18 mouse cellular contexts compared by ENCODE assay signal in genomic region chr10:89656366-89656765, GRCm38 (mm10). TPM values are rescaled to one million over a fixed set of nuclear protein-coding genes. Genes with fewer than 3 reads are reported as not detected.
A peak's percentile ranks its signal among the peaks of the same experiment; 100 is the strongest.
DNase-seq lines count a peak whose midpoint lies in the region; ATAC-seq and TF ChIP-seq lines count a peak whose summit lies in the region.
"Had no signal": no experiment of that assay in that cellular context is flagged by ENCODE, and none has a peak within 500 bp of the region (broad histone marks: within the 10 kb centered on the region; RNA-seq: fewer than 3 reads in every experiment).

No protein-coding gene starts in this region.

- no peaks in the 10 kb centered on the region for H3K9me3 ChIP-seq in kidney, embryonic 15.5 days (replicated peaks)
- H3K9me3 ChIP-seq in midbrain, embryonic 10.5 days (replicated peaks): no peaks in the 10 kb centered on the region
- H3K9me3 ChIP-seq: embryonic facial prominence, embryonic 13.5 days; forebrain, embryonic 13.5 days; neural tube, embryonic 13.5 days had no signal

- no peak for TF ChIP-seq POLR2A in thymus, adult 2 months (IDR thresholded peaks at IDR 0.05; ENCODE audit: control insufficient read depth, extremely low read depth, insufficient read depth, low read length, poor library complexity)

- H3K36me3 ChIP-seq in kidney, embryonic 15.5 days: peaks cover 77% of the 10 kb centered on the region
- H3K36me3 ChIP-seq in midbrain, embryonic 10.5 days: peaks cover 90% of the 10 kb centered on the region
- peaks cover 44% of the 10 kb centered on the region for H3K36me3 ChIP-seq in thymus, adult 2 months (ENCODE audit: control insufficient read depth, insufficient read depth, low read length)

- 92% methylated on average over 5 of the region's 5 CpGs for WGBS in kidney, embryonic 15.5 days
- WGBS in midbrain, embryonic 10.5 days: 92% methylated on average over 5 of the region's 5 CpGs
- 91% methylated on average over 5 of the region's 5 CpGs for WGBS in thymus, adult 2 months

- DNase-seq in adrenal gland, postnatal 25 days: peak; percentile 37
- no peak for DNase-seq in adrenal gland, adult 2 months
- peak; percentile 15 for DNase-seq in kidney, postnatal 10 days
- DNase-seq in cerebellum, adult 11 months: peak; percentile 52
- peak; percentile 69 to 77 for DNase-seq in cerebellum, postnatal 36 days
- no peak for DNase-seq in midbrain, embryonic 10.5 days (ENCODE audit: low spot score)
- no peak for DNase-seq in thymus, adult 2 months
- DNase-seq: lung, embryonic 14.5 days; retina, postnatal 1 day; thymus, adult 18-20 months had no signal

- no peak overlapping the region for H3K9ac ChIP-seq in kidney, embryonic 15.5 days
- H3K9ac ChIP-seq: embryonic facial prominence, embryonic 13.5 days; forebrain, embryonic 13.5 days; lung, embryonic 14.5 days; neural tube, embryonic 13.5 days had no signal

- H3K4me2 ChIP-seq in kidney, embryonic 15.5 days: no peak overlapping the region
- H3K4me2 ChIP-seq: embryonic facial prominence, embryonic 13.5 days; forebrain, embryonic 13.5 days; lung, embryonic 14.5 days; neural tube, embryonic 13.5 days had no signal

- no peak overlapping the region for H3K27ac ChIP-seq in kidney, embryonic 15.5 days
- no peak overlapping the region for H3K27ac ChIP-seq in midbrain, embryonic 10.5 days (replicated peaks)
- no peak overlapping the region for H3K27ac ChIP-seq in thymus, adult 2 months (ENCODE audit: control insufficient read depth, insufficient read depth, low read length)
- H3K27ac ChIP-seq: embryonic facial prominence, embryonic 13.5 days; forebrain, embryonic 13.5 days; left cerebral cortex, adult 2 months; neural tube, embryonic 13.5 days had no signal

- no peak for TF ChIP-seq CTCF in thymus, adult 2 months (IDR thresholded peaks at IDR 0.05; ENCODE audit: borderline replicate concordance, control insufficient read depth, extremely low read depth, insufficient read depth, low read length, poor library complexity)

- H3K4me3 ChIP-seq in kidney, embryonic 15.5 days (replicated peaks): no peak overlapping the region
- H3K4me3 ChIP-seq in midbrain, embryonic 10.5 days: no peak overlapping the region
- no peak overlapping the region for H3K4me3 ChIP-seq in thymus, adult 2 months (ENCODE audit: control insufficient read depth, insufficient read depth, low read length)
- H3K4me3 ChIP-seq: embryonic facial prominence, embryonic 13.5 days; forebrain, embryonic 13.5 days; left cerebral cortex, adult 2 months; neural tube, embryonic 13.5 days had no signal

- H3K4me1 ChIP-seq in kidney, embryonic 15.5 days: no peaks in the 10 kb centered on the region
- H3K4me1 ChIP-seq in midbrain, embryonic 10.5 days: no peaks in the 10 kb centered on the region
- no peaks in the 10 kb centered on the region for H3K4me1 ChIP-seq in thymus, adult 2 months (replicated peaks; ENCODE audit: control insufficient read depth, insufficient read depth, low read length)
- H3K4me1 ChIP-seq: embryonic facial prominence, embryonic 13.5 days; forebrain, embryonic 13.5 days; neural tube, embryonic 13.5 days had no signal

- no peaks in the 10 kb centered on the region for H3K27me3 ChIP-seq in kidney, embryonic 15.5 days
- no peaks in the 10 kb centered on the region for H3K27me3 ChIP-seq in midbrain, embryonic 10.5 days (ENCODE audit: low read depth, poor library complexity, severe bottlenecking)
- no peaks in the 10 kb centered on the region for H3K27me3 ChIP-seq in thymus, adult 2 months (ENCODE audit: control insufficient read depth, insufficient read depth, low read length)
- H3K27me3 ChIP-seq: embryonic facial prominence, embryonic 13.5 days; forebrain, embryonic 13.5 days; neural tube, embryonic 13.5 days had no signal

- ATAC-seq in kidney, embryonic 15.5 days (replicated peaks; ENCODE audit: low FRiP score): no peak
- ATAC-seq: forebrain, embryonic 13.5 days; midbrain, embryonic 16.5 days had no signal

RNA-seq across cellular contexts. Expression of gene Scyl2, which starts 29.7 kb away (rescaled TPM):
- total RNA-seq in adrenal gland, postnatal 25 days (2021): 50.0 and 54.0 TPM in 2 replicates
- 10 to 100 TPM; 36.6 to 57.4 TPM for total RNA-seq in adrenal gland, adult 2 months (2021)
- 11.1 and 13.3 TPM in 2 replicates for polyA plus RNA-seq in adrenal gland, adult 2 months (2012; rRNA removed)
- polyA plus RNA-seq in kidney, embryonic 15.5 days (2015; fragmentation: Nextera tagmentation; extraction: Ambion mirVana): 7.9 and 8.1 TPM in 2 replicates
- 8.3 and 9.9 TPM in 2 replicates for polyA plus RNA-seq in midbrain, embryonic 10.5 days (2016; fragmentation: Nextera tagmentation; extraction: Ambion mirVana)
- 20.6 and 23.1 TPM in 2 replicates for polyA plus RNA-seq in thymus, adult 2 months (2012; rRNA removed)

RNA-seq across cellular contexts. Expression of gene Slc17a8, which starts 35.3 kb away (rescaled TPM):
- 0.21 TPM in 1 of 2 replicates, not detected in the other for total RNA-seq in adrenal gland, postnatal 25 days (2021)
- total RNA-seq in adrenal gland, adult 2 months (2021): not detected
- not detected in 2 replicates for polyA plus RNA-seq in adrenal gland, adult 2 months (2012; rRNA removed)
- 0.70 and 1.2 TPM in 2 replicates for polyA plus RNA-seq in kidney, embryonic 15.5 days (2015; fragmentation: Nextera tagmentation; extraction: Ambion mirVana)
- 0.26 and 0.46 TPM in 2 replicates for polyA plus RNA-seq in midbrain, embryonic 10.5 days (2016; fragmentation: Nextera tagmentation; extraction: Ambion mirVana)
- 0.10 and 0.12 TPM in 2 replicates for polyA plus RNA-seq in thymus, adult 2 months (2012; rRNA removed)
- total RNA-seq: megakaryocyte progenitor cell, adult 5-6 weeks had no signal
- polyA plus RNA-seq: embryonic facial prominence, embryonic 13.5 days; heart, postnatal 0 days; lung, embryonic 14.5 days had no signal

Comparison
In these comparisons a context has a peak if more than half of its experiments do, and no peak if none do; other contexts are left out.
1. DNase-seq: peak in adrenal gland, postnatal 25 days (single experiment), kidney, postnatal 10 days (single experiment), cerebellum, adult 11 months (single experiment) and cerebellum, postnatal 36 days (2 of 2); none in adrenal gland, adult 2 months (single experiment), midbrain, embryonic 10.5 days (single experiment) and thymus, adult 2 months (single experiment).